Mouse (Mus musculus) right cerebral cortex, postnatal 10 days (tissue): ENCODE results near the gene Gm10184.
"Not testable (repeated sequence)": the region's sequence is repeated elsewhere in the genome, so short reads cannot be mapped to it uniquely, and the experiment has no call there.

Source experiments
- DNase-seq, 2 experiments: peaks; one replicate each; pipeline ENCODE4 v3.0.0; 2021; ENCODE audit warnings: low spot score in 2 of 2

Gene Gm10184

DNA sequence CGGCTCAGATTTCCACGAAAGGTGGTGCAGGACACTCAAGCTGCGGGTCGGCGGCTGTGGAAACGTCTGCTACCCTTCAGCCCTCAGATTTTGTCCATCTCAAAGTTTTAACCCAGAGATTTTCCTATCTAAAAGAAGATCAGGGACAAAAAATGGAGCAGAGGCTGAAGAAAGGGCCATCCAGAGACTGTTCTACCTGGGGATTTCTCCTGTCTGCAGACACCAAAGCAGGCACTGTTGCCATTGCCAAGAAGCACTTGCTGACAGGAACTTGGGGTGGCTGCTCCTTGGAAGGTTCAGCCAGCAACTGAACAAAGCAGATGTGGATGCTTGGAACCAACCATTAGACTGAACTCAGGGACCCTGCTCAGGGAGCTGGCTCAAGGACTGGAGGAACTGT is at the start of gene Gm10184:
Gm10184 (minus strand) TSS at position 101 of the 400 bp plus-strand sequence.
- DNase-seq: no peak

- DNase-seq: no peak
Measured at GRCm38 (mm10) chr17:89933950-89934349, 23.7 kb upstream of the Gm10184 start.

- no peak for DNase-seq
Measured at GRCm38 (mm10) chr17:89907686-89908085, 2.6 kb downstream of the Gm10184 start.

GRCm38 (mm10) chr17:89904701-89905100 is 5.5 kb downstream of the Gm10184 start:
- not testable (repeated sequence) for DNase-seq

GRCm38 (mm10) chr17:89902767-89903166 is 7.5 kb downstream of the Gm10184 start:
- no peak for DNase-seq

- no peak for DNase-seq
Measured at GRCm38 (mm10) chr17:89900610-89901009, 9.6 kb downstream of the Gm10184 start.

- DNase-seq: no peak
Measured at GRCm38 (mm10) chr17:89899813-89900212, 10.4 kb downstream of the Gm10184 start.

GRCm38 (mm10) chr17:89864996-89865395 is 45.3 kb downstream of the Gm10184 start:
- peak in 1 of 2 experiments; percentile 20 for DNase-seq
